Mouse (Mus musculus) hindbrain, embryonic 12.5 days (tissue): Measurements from ENCODE around the gene Ldlrad3. TPM values are rescaled to one million over a fixed set of nuclear protein-coding genes. Genes with fewer than 3 reads are reported as not detected.
A peak's percentile ranks its signal among the peaks of the same experiment; 100 is the strongest.

ENCODE experiments used
- ATAC-seq: fragments of 200-750 bp; cut with Nextera tagmentation; 2 replicates; pipeline ENCODE4 v1.8.0; 2017; ENCODE audit warnings: moderate TSS enrichment; ENCODE audit not compliant: low FRiP score
- H3K27ac ChIP-seq: fragments of 300-500 bp; sonication (generic); 2 replicates; pipeline ENCODE4 v1.5.1; 2016; ENCODE audit warnings: mild to moderate bottlenecking
- H3K27me3 ChIP-seq: fragments of 300-500 bp; sonication (generic); 2 replicates; pipeline ENCODE4 v1.6.1; 2016; ENCODE audit warnings: mild to moderate bottlenecking
- H3K36me3 ChIP-seq: fragments of 300-500 bp; sonication (generic); 2 replicates; pipeline ENCODE4 v1.6.1; 2016; ENCODE audit warnings: mild to moderate bottlenecking
- H3K4me1 ChIP-seq: fragments of 300-500 bp; sonication (generic); 2 replicates; pipeline ENCODE4 v1.6.1; 2016
- H3K4me2 ChIP-seq: fragments of 300-500 bp; sonication (generic); replicated peaks from 2 replicates; pipeline ENCODE4 v1.6.1; 2016; ENCODE audit warnings: mild to moderate bottlenecking
- H3K4me3 ChIP-seq: fragments of 300-500 bp; sonication (generic); 2 replicates; pipeline ENCODE4 v1.5.1; 2016; ENCODE audit warnings: mild to moderate bottlenecking
- H3K9ac ChIP-seq: fragments of 300-500 bp; sonication (generic); 2 replicates; pipeline ENCODE4 v1.6.1; 2016; ENCODE audit warnings: mild to moderate bottlenecking, moderate library complexity
- H3K9me3 ChIP-seq: fragments of 300-500 bp; sonication (generic); replicated peaks from 2 replicates; pipeline ENCODE4 v1.6.1; 2016; ENCODE audit warnings: mild to moderate bottlenecking
- WGBS: fragments of 180-500 bp; shearing (Covaris S2); methylation state at CpG from one replicate; pipeline ENCODE4 v1.1.7; 2016; 5-methylcytosine and 5-hydroxymethylcytosine counted together
- polyA plus RNA-seq: library from polyadenylated mRNA; unstranded; fragments of >200 nt; fragmentation: Nextera tagmentation; extraction: Ambion mirVana; gene quantifications from 2 replicates; pipeline ENCODE4 v1.2.1, GENCODE M21; 2016

Gene Ldlrad3
- polyA plus RNA-seq, 1 experiment from 2014 or later = 54.9 TPM

DNA sequence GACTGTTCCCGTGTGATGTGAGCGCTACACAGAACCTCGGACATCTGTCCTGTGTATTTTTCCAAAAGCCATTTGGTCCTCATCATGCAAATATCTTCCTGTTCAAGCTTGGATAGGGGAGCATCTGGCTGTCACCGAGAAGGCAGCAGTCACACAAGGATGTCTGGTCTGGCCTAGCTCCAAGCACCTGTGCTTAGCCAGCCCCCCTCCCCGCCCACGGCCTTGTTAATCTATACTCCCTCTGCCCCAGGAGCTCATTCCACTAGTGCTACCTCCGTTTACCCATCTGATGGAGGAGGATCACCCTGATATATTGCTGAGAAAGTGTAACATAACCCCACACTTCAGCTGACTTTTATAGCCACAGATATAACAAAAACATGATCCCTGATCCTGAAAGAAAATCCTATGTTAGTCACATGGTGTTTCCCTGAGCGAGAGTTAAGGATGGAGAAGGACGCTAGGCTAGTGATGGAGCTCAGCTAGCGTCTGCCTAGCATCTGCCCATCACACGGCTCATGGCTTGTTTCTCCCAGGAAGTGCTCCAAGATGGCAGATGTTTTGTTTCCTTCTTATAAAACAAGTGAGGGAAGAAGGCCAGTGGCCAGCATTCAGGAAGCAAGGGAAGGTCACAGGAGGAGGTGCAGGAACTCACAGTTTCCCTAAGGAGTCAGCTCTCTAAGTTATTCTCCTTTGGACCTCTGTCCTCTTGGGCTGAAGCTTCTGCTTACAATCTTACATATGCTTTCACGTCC is 66.3 kb downstream of the Ldlrad3 start:
- Histone ChIP-seq H3K9ac (no peak overlapping the region), H3K4me1 (peaks cover 68% of the 10 kb centered on the region), H3K4me2 (no peak overlapping the region), H3K27ac (peak overlapping the region; percentile 14; the same call in 1 of the 2 replicates), H3K4me3 (no peak overlapping the region), H3K36me3 (no peaks in the 10 kb centered on the region), H3K27me3 (no peaks in the 10 kb centered on the region), H3K9me3 (no peaks in the 10 kb centered on the region)
- peak; percentile 12; the same call in 1 of the 2 replicates for ATAC-seq
- WGBS = 62% methylated on average over 12 of the region's 12 CpGs

DNA sequence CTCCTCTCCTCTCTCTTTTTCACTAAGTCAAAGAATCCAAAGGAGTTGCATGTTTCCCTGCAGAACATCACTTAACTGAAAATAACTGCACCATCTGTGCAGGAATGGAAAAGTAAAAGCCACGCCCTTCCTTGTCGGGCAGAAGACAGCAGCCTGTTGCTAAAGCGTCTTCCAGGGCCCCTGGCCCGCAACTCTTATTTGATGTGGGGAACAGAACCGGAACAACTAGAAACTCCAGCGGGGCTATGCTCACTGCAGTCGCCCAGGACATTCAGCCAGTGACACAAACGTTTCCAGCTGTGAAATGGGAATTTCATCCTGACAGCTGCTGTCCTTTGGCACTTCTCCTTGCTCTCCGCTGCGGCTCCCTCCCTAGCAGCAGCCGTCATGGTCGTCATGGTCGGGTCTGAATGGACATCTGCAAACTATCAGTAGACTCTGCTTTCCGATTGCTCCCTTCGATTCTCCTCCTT is 67.2 kb downstream of the Ldlrad3 start:
- 26% methylated on average over 15 of the region's 15 CpGs for WGBS
- Histone ChIP-seq H3K9ac (no peak overlapping the region), H3K4me1 (peaks cover 76% of the 10 kb centered on the region), H3K4me3 (no peak overlapping the region), H3K4me2 (no peak overlapping the region), H3K27me3 (no peaks in the 10 kb centered on the region), H3K27ac (no peak overlapping the region), H3K9me3 (no peaks in the 10 kb centered on the region), H3K36me3 (no peaks in the 10 kb centered on the region)
- ATAC-seq = no peak

- Histone ChIP-seq H3K36me3 (no peaks in the 10 kb centered on the region), H3K4me3 (no peak overlapping the region), H3K9me3 (no peaks in the 10 kb centered on the region), H3K4me2 (no peak overlapping the region), H3K27ac (peak overlapping the region; percentile 48), H3K4me1 (peaks cover 74% of the 10 kb centered on the region), H3K27me3 (no peaks in the 10 kb centered on the region), H3K9ac (no peak overlapping the region)
- 34% methylated on average over 6 of the region's 6 CpGs for WGBS
- no peak for ATAC-seq
These were observed 68.8 kb downstream of the Ldlrad3 start for GRCm38 (mm10) chr2:102117402-102117760.

DNA sequence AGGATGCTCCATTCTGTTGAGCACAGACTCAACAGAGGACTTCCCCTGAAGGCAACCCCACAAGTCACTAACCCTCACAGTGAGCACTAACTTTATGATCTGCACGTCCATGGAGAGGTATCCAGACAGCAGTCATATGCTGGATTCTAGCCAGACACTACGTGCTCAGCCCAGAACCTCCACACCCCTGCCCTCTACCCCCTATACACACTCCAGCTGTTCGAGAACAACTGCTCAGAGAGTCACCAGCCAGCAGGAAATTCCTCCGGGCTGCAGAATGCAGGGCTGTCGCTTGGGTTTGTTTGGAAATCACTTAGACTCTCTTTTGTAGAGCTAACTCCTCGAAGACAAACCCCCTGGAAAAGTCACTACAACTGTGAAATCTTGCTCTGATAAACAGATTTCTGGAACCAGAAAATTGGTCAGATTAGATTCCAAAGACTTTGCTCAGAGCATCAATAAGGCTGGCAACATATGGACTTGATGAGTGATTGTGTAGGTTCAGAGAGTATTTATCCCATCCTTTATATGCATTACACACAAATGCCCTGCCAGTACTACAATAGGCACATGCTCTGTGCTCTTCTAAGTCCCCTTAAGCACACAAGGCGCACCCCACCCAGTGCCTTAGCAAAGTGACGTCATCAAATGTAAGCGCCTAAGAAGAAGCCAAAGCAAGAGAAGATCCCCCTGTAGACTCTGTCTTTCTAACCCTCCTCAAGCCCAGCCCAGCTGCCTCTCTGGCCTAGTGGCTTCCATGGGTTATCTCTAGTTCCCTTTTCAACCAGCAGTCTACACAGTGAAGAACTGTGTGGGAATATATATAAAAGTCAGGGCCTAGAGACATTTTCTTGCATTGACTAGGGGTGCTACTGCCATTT is 69.4 kb downstream of the Ldlrad3 start:
- ATAC-seq = no peak
- WGBS = 44% methylated on average over 9 of the region's 9 CpGs
- Histone ChIP-seq H3K9me3 (no peaks in the 10 kb centered on the region), H3K4me3 (no peak overlapping the region), H3K9ac (no peak overlapping the region), H3K4me2 (no peak overlapping the region), H3K36me3 (no peaks in the 10 kb centered on the region), H3K27ac (0 out of 2 replicates have a peak overlapping the region, but pooled peaks have one; percentile 48), H3K27me3 (no peaks in the 10 kb centered on the region), H3K4me1 (peaks cover 67% of the 10 kb centered on the region)

DNA sequence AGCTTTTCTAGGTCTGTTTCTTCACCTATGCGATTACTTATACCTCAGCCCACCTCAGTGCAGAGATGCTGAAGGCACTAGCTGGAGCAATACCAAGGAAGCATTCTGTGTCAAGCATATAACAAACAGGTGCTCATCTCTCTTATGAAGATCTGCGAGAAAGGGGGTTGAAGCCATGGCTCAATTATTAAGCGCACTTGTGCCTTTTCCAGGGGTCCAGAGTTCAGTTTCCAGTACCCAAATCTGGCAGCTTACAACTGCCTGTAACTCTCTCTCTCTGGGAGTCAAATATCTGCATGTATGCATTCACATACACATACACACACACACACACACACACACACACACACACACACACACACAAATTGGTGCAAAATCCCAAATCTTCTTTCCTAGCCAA is 72.4 kb downstream of the Ldlrad3 start:
- ATAC-seq = no peak
- 93% methylated on average over 3 of the region's 3 CpGs for WGBS
- no peak overlapping the region for H3K27ac ChIP-seq

DNA sequence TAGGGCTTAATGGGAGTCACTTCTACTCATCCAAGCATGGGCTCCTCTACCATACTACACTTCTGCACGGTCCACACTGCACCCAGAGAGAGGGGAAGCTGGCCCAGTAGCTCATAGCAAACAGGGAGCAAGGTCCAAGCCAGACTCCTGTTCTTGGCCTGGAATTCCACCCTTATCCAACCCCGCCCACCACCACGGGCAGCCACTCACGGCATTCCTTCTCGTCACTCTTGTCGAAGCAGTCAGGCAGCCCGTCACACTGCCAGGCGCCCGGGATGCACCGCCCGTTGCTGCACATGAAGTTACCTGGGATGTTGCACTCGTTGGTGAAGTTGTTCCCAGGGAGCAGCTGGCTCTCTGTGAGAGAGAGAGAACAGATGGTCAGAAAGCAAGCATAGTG is 72.9 kb downstream of the Ldlrad3 start:
- Histone ChIP-seq H3K4me2 (no peak overlapping the region), H3K27ac (no peak overlapping the region), H3K27me3 (no peaks in the 10 kb centered on the region), H3K4me3 (no peak overlapping the region), H3K36me3 (peaks cover 10% of the 10 kb centered on the region), H3K9me3 (no peaks in the 10 kb centered on the region), H3K9ac (no peak overlapping the region), H3K4me1 (peaks cover 38% of the 10 kb centered on the region)
- no peak for ATAC-seq
- 67% methylated on average over 12 of the region's 12 CpGs for WGBS

More for the DNA sequence above, 72.4 kb downstream of the Ldlrad3 start:
- H3K27me3 ChIP-seq = no peaks in the 10 kb centered on the region
- H3K9ac ChIP-seq = no peak overlapping the region
- H3K36me3 ChIP-seq = peaks cover 10% of the 10 kb centered on the region
- no peak overlapping the region for H3K4me3 ChIP-seq
- H3K9me3 ChIP-seq = no peaks in the 10 kb centered on the region
- H3K4me2 ChIP-seq = no peak overlapping the region
- peaks cover 42% of the 10 kb centered on the region for H3K4me1 ChIP-seq

DNA sequence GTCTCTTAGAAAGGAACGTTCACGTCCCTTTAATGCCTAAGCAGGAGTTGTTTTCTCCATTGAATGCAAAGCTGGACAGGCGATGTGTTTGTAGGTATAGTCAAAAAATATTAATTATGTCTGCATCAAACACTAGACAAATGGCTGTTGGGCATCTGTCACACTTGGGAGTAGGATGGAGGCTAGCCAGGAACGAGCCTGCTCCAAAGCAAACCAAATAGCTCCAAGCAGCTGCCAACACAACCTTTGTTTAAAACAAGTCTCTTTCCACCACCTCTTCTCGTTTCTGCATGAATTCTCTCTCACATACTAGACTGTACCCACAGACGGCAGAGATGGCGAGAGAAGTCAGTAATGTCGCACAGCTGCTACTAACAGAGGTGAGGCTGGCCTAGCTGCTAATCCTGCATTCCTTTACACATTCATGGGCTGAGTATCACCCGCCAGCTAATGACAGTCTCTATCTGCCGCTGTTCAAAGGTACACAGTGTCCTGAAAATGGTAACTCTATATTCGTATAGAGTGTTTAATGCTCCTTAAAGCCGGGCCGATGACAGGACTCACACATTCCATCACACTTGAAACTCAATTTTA is 74.2 kb downstream of the Ldlrad3 start:
- Histone ChIP-seq H3K36me3 (peaks cover 10% of the 10 kb centered on the region), H3K9me3 (no peaks in the 10 kb centered on the region), H3K27ac (no peak overlapping the region), H3K4me3 (no peak overlapping the region), H3K9ac (no peak overlapping the region), H3K4me1 (peaks cover 25% of the 10 kb centered on the region), H3K4me2 (no peak overlapping the region), H3K27me3 (no peaks in the 10 kb centered on the region)
- ATAC-seq = no peak
- 81% methylated on average over 13 of the region's 13 CpGs for WGBS

GRCm38 (mm10) chr2:102110306-102110705 is 75.9 kb downstream of the Ldlrad3 start:
- ATAC-seq = no peak
- H3K9me3 ChIP-seq = no peaks in the 10 kb centered on the region
- H3K36me3 ChIP-seq = peaks cover 16% of the 10 kb centered on the region
- H3K4me3 ChIP-seq = no peak overlapping the region
- H3K9ac ChIP-seq = no peak overlapping the region
- no peaks in the 10 kb centered on the region for H3K27me3 ChIP-seq
- no peak overlapping the region for H3K4me2 ChIP-seq
- H3K27ac ChIP-seq = no peak overlapping the region
- WGBS = 89% methylated on average over 2 of the region's 2 CpGs
- H3K4me1 ChIP-seq = peaks cover 15% of the 10 kb centered on the region

DNA sequence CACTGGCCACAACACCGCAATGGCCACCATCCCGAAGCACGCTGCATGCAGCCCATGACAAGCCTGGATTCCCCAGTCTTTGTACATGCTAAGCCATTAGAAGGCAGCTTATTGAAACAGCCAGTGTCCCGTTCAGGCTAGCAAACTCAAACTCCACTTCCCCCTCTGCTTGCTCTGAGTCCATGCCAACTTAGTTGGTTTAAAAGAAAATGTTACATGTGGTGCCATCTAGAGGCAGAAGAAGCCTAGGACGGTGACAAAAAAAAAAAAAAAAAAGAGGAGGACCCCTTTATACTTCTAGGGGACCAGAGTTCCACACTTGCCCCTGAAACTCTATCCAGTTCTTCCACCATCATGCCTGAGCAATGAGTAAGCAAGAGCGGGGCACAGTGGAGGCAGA is 78.9 kb downstream of the Ldlrad3 start:
- Histone ChIP-seq H3K36me3 (peaks cover 16% of the 10 kb centered on the region), H3K27ac (no peak overlapping the region), H3K27me3 (no peaks in the 10 kb centered on the region), H3K9me3 (no peaks in the 10 kb centered on the region), H3K4me1 (no peaks in the 10 kb centered on the region), H3K4me2 (no peak overlapping the region), H3K4me3 (no peak overlapping the region), H3K9ac (no peak overlapping the region)
- no peak for ATAC-seq
- WGBS = 70% methylated on average over 6 of the region's 6 CpGs

- Histone ChIP-seq H3K4me3 (no peak overlapping the region), H3K36me3 (peaks cover 16% of the 10 kb centered on the region), H3K4me1 (no peaks in the 10 kb centered on the region), H3K9ac (no peak overlapping the region), H3K4me2 (no peak overlapping the region), H3K9me3 (no peaks in the 10 kb centered on the region), H3K27me3 (no peaks in the 10 kb centered on the region), H3K27ac (no peak overlapping the region)
- ATAC-seq = no peak
- 93% methylated on average over 6 of the region's 6 CpGs for WGBS
These were observed 79.5 kb downstream of the Ldlrad3 start for GRCm38 (mm10) chr2:102106728-102107127.

DNA sequence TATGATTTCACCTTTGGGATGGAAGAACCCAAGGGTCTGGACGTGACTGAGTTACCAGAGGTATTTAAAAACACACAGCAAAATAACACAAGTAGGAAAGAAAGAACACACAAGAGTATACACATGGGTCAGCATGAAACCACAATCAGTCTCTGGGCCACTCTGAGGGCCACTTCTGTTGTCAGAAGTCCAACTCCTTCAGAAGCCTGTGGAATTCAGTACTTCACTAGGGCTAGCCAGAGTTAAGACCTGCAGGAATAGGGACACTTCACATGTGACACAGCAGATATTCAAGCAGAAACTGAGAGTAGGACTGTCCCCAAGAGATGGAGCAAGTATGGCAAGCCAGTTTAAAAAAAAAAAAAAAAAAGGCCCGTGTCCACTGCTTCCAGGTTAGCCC is 80.7 kb downstream of the Ldlrad3 start:
- Histone ChIP-seq H3K9me3 (no peaks in the 10 kb centered on the region), H3K4me2 (no peak overlapping the region), H3K27ac (no peak overlapping the region), H3K4me3 (no peak overlapping the region), H3K4me1 (no peaks in the 10 kb centered on the region), H3K9ac (no peak overlapping the region), H3K27me3 (no peaks in the 10 kb centered on the region), H3K36me3 (peaks cover 8% of the 10 kb centered on the region; the same call in 1 of the 2 replicates)
- ATAC-seq = no peak
- WGBS = 93% methylated on average over 2 of the region's 2 CpGs

DNA sequence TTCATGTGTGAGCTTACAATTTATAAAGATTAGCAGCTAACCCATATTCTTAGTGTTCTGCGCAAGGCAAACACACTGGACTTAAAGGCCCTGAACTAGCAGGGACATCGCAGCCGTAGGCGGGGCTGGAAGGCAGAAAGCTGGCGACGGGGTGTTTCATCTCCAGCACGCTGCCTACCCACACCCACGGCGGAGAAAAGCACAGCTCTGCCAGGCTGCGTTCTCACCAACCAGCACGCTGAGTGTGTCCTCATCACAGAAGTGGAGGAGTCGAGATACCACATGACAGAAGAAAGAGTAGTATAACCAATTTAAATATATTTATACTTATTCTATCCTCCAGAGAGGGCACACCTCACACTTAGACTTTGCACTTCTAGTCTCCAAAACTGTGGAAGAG is 82.2 kb downstream of the Ldlrad3 start:
- Histone ChIP-seq H3K9ac (no peak overlapping the region), H3K36me3 (0 out of 2 replicates have a peak, but pooled peaks cover 6% of the 10 kb centered on the region), H3K4me3 (no peak overlapping the region), H3K27ac (no peak overlapping the region), H3K27me3 (no peaks in the 10 kb centered on the region), H3K4me2 (no peak overlapping the region), H3K4me1 (no peaks in the 10 kb centered on the region), H3K9me3 (no peaks in the 10 kb centered on the region)
- WGBS = 90% methylated on average over 12 of the region's 12 CpGs
- no peak for ATAC-seq
